Mouse (Mus musculus) natural killer cell, adult 2 months (primary cell): ENCODE measurements around the gene Cox16.

Source experiments
- DNase-seq, 2 experiments: peaks; one replicate each; pipeline ENCODE4 v3.0.0; 2022; ENCODE audit warnings: low spot score in 2 of 2

Cox16 gene

DNA sequence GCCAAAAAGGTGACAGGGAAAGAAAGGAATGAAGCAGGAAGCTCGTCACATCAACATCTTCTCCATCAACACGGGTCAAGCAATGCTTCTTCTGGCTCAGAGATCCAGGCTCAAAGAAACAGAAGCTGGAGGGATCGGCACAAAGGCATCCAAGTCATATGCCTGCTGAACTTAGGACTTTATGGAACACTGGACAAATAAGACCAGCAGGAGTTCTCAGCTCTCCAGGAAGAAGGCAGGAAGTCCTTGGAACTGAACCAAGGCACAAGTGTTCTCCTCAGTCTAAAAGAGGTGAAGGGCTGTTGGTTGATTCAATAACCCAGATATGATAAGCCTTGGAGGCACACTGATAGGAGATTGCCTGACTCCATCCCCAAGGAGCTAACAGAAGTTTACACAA, 159.9 kb downstream of the Cox16 start:
- no peak for DNase-seq

DNA sequence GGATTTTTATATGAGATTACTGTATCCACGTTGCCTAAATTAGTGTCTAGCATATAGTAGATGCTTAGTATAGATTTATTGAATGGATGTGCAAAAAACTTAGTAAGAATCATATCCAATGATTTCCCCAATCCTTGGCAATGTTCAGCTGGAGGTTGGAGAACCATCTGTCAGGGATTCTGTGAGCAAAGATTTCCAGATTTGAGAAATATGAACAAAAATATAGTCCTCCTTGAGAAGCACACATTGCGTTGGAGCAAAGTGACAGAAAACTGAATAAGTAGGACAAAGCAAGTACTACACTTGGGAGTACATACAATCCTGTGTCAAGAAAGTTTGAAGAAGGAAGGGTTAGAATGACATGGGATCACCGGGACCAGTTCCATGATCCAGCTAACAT, 160.8 kb downstream of the Cox16 start:
- DNase-seq: no peak

DNA sequence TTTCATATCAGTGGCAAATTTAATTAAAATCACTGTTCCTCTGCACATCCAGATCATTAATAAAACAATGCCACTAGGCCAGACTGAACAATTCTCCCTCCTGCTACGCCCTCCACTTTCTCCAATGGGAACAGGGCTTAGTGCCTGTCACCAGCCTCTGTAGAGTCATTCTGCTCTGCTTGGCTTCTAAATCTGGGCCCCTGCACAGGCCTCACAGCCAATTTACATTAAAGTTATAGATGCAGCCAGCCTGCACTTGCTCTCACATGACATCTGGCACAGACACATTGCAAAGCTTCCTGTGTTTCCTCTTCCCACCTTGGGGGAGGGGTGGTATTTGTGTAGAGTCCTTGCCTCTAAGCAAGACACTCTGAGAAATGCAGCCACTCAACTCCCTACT, 163.9 kb downstream of the Cox16 start:
- DNase-seq: no peak

DNA sequence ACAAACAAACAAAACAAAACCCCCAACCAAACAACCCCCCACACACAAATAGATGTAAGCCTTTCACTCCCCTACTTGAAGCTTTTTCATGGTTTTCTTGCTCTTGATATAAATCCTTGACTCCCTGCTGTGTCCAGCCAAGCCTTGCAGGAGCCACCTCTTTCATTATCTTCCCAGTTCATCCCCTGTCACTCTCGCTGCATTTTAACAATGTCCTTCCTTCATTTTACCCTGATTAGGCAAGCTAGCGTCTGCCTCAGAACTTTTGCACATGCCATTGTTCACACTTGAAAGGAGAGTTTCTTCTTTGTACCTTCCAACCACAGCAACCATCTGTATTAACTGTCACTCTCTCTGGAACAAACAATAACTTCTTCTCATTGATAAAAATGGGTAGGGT, 167.1 kb downstream of the Cox16 start:
- DNase-seq: no peak

DNA sequence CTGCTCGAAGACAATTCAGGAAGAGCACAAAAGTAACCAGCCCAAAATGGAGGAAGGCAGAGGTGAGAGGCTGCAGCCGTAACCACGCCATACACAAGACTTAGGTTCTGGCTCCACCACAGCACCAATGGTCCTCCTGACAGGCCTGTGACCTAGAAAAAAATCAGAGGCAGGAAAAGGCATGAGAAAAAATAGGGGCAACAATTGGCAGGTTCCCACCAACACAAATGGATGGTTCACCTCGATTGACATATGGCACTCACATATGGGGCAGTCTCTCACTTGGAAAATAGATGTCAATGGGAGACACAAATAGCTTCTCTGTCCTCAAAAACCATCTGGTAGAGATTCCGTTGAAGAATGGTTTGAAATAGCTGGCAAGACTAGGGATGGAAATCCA, 169.0 kb downstream of the Cox16 start:
- DNase-seq: no peak
